Mouse (Mus musculus) liver, postnatal 0 days (tissue): ENCODE results near the gene Ctnnbl1. TPM values are rescaled to one million over a fixed set of nuclear protein-coding genes. Genes with fewer than 3 reads are reported as not detected.

Source experiments
- ATAC-seq: fragments of 200-750 bp; cut with Nextera tagmentation; 2 replicates; pipeline ENCODE4 v1.8.0; 2017; ENCODE audit warnings: mild to moderate bottlenecking, moderate library complexity
- DNase-seq: peaks from one replicate; pipeline ENCODE4 v3.0.0-alpha.2; 2016
- H3K27ac ChIP-seq: fragments of 300-500 bp; sonication (generic); 2 replicates; pipeline ENCODE4 v1.5.1; 2014; ENCODE audit warnings: antibody characterized with exemption, moderate library complexity, mild to moderate bottlenecking, low read depth
- H3K27me3 ChIP-seq: fragments of 300-500 bp; sonication (generic); 2 replicates; pipeline ENCODE4 v1.6.1; 2014; ENCODE audit warnings: low read length, control low read depth, mixed read lengths; ENCODE audit not compliant: insufficient read depth
- H3K36me3 ChIP-seq: fragments of 300-500 bp; sonication (generic); replicated peaks from 2 replicates; pipeline ENCODE4 v1.6.1; 2014; ENCODE audit warnings: mild to moderate bottlenecking, control low read depth, low read length, moderate library complexity, mixed read lengths; ENCODE audit not compliant: insufficient read depth
- H3K4me1 ChIP-seq: fragments of 300-500 bp; sonication (generic); 2 replicates; pipeline ENCODE4 v1.6.1; 2014; ENCODE audit warnings: antibody characterized with exemption, mild to moderate bottlenecking, control low read depth; ENCODE audit not compliant: insufficient read depth
- H3K4me2 ChIP-seq: fragments of 300-500 bp; sonication (generic); 2 replicates; pipeline ENCODE4 v1.6.1; 2014; ENCODE audit warnings: low read depth, mild to moderate bottlenecking, low read length, moderate library complexity, mixed read lengths
- H3K4me3 ChIP-seq: fragments of 300-500 bp; sonication (generic); 2 replicates; pipeline ENCODE4 v1.5.1; 2014; ENCODE audit warnings: low read depth, low read length
- H3K9ac ChIP-seq: fragments of 300-500 bp; sonication (generic); replicated peaks from 2 replicates; pipeline ENCODE4 v1.6.1; 2014; ENCODE audit warnings: mild to moderate bottlenecking, moderate library complexity
- H3K9me3 ChIP-seq: fragments of 300-500 bp; sonication (generic); 2 replicates; pipeline ENCODE4 v1.6.1; 2016; ENCODE audit warnings: mild to moderate bottlenecking, control low read depth, low read length, mixed read lengths
- CTCF ChIP-seq: sonication (generic); IDR thresholded peaks from 2 replicates; pipeline ENCODE4 v1.5.1; 2016; ENCODE audit warnings: antibody characterized with exemption, low read depth
- EP300 ChIP-seq: IDR thresholded peaks from 2 replicates; pipeline ENCODE4 v1.6.1; 2016; ENCODE audit warnings: antibody characterized with exemption, low read depth, mild to moderate bottlenecking
- WGBS: fragments of 180-500 bp; shearing (Covaris S2); extraction: QIAGEN DNeasy Blood & Tissue Kit; methylation state at CpG from one replicate; pipeline ENCODE4 v1.1.7; 2014; ENCODE audit not compliant: insufficient replicate concordance; 5-methylcytosine and 5-hydroxymethylcytosine counted together
- polyA plus RNA-seq: library from polyadenylated mRNA; unstranded; fragments of >200 nt; fragmentation: Nextera tagmentation; extraction: Ambion mirVana; gene quantifications from 2 replicates; pipeline ENCODE4 v1.2.1, GENCODE M21; 2015

Ctnnbl1 gene
- polyA plus RNA-seq, 1 experiment from 2014 or later = 19.9 TPM

DNA sequence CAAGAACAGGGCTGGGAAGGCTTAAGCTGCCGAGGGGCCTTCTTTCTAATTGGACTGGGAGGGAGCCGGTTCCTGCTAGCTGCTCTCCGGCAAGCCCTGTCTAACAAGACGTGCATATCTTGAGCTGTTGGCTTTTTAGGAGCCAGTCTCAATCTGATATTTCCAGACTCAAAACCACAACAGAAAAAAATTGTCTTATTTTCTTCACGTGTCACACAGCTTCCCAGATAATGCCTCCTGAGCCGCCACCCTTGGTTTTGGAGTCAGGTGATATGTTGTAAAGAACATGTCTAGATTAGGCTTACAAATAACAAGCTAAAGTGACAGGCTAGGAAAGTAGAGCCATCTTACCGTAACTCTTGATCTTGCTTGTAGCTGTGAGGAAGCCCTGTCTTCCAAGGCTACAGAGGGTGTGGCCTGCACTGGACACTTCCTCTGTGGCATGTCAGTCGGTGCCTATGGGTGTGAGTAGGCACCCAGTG, 56.7 kb downstream of the Ctnnbl1 start:
- ATAC-seq (no peak), DNase-seq (no peak)
- no peak overlapping the region for H3K4me3 ChIP-seq
- peak overlapping the region; percentile 38; the same call in 1 of the 2 replicates for H3K4me2 ChIP-seq
- H3K4me1 ChIP-seq = 0 out of 2 replicates have a peak, but pooled peaks cover 3% of the 10 kb centered on the region
- no peaks in the 10 kb centered on the region for H3K27me3 ChIP-seq
- H3K9me3 ChIP-seq = no peaks in the 10 kb centered on the region
- WGBS = 39% methylated on average over 8 of the region's 8 CpGs
- H3K9ac ChIP-seq = no peak overlapping the region
- TF ChIP-seq CTCF = no peak
- no peak for TF ChIP-seq EP300
- peak overlapping the region; percentile 73; the same call in 1 of the 2 replicates for H3K27ac ChIP-seq
- peaks cover 5% of the 10 kb centered on the region for H3K36me3 ChIP-seq

DNA sequence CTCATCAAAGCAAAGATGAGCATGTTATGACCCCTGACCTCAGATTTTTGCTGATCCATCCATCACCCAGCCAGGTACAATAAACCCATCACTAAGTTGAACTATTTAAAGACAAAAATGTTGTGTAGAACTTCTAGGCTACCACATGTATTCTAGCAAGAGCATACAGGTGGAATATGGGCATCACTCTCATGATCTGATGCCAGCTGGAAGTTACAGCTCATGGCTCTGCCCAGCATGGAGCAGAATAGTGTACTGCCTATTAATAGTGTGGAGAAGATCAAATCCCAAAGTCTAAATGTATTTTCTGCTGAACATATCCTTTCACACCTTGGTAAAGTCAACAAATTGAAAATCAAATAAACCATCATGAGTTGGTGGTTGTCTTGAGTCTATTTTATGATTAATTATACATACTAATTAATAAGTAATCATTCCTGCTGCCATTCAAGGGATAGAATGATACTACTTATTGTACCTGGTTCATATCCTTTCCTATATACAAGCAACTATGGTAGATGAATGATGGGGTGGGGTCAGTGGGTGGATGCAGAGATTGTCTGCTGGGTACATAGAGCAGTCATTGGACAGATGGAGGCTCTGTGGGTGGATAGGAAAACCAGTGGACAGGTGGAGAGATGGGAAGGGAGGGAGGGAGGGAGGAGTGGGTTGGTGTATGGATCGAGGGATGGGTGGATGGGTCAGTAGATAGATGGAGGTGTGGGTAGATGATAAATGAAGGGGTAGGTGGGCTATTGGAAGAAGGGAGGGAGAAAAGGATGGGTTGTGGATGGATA, 58.6 kb downstream of the Ctnnbl1 start:
- no peaks in the 10 kb centered on the region for H3K4me1 ChIP-seq
- H3K4me2 ChIP-seq = no peak overlapping the region
- no peak overlapping the region for H3K27ac ChIP-seq
- no peaks in the 10 kb centered on the region; the same call in 1 of the 2 replicates for H3K36me3 ChIP-seq
- no peaks in the 10 kb centered on the region for H3K27me3 ChIP-seq
- no peaks in the 10 kb centered on the region for H3K9me3 ChIP-seq
- 81% methylated on average over 1 of the region's 1 CpGs for WGBS
- no peak overlapping the region for H3K4me3 ChIP-seq
- no peak overlapping the region for H3K9ac ChIP-seq
- no peak for TF ChIP-seq CTCF
- no peak for TF ChIP-seq EP300
- ATAC-seq = no peak
- no peak for DNase-seq

DNA sequence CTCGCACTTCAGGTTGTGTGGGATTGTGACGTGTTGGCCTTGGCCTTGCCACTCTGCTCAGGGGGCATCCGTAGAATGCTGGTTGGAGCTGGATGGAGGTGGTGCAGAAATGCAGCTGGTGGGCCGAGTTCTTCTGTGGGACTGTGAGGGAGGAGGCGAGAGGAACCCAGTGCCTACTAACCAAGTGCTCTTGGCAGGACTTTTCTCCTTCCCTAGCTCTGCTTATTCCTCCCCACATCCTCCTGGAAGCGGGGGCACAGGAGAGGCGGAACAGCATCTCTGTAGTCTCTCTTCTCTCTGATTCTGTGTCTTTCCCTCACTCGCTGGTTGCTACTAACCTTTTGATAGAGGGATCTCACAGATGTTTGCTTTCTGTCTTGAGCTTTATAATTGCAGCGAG, 62.3 kb downstream of the Ctnnbl1 start:
- Histone ChIP-seq H3K4me2 (no peak overlapping the region), H3K9ac (no peak overlapping the region), H3K4me1 (no peaks in the 10 kb centered on the region), H3K27ac (no peak overlapping the region), H3K9me3 (no peaks in the 10 kb centered on the region), H3K4me3 (no peak overlapping the region), H3K36me3 (0 out of 2 replicates have a peak, but pooled peaks cover 4% of the 10 kb centered on the region), H3K27me3 (no peaks in the 10 kb centered on the region)
- 88% methylated on average over 9 of the region's 9 CpGs for WGBS
- TF ChIP-seq EP300 (no peak), CTCF (no peak)
- ATAC-seq = no peak
- no peak for DNase-seq

DNA sequence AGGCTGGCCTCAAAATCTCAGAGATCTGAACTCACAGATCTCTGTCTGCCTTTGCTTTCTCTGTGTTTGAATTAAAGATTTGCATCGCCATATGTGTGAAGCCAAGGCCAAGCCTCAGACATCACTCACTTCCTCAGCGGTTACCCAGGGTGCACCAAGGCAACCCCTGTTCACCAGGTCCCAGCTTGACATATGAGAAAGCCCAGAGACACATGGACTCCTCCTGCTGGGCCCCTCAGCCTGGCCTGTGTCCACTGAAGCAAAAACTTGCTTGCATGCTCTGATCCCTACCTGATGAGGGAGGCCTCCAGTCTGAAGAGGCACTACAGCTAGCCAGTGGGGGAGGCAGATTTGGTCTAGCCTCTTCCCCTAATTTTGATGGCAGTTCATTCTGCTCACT, 63.1 kb downstream of the Ctnnbl1 start:
- TF ChIP-seq EP300 = no peak
- no peak for TF ChIP-seq CTCF
- H3K4me3 ChIP-seq = no peak overlapping the region
- no peaks in the 10 kb centered on the region for H3K9me3 ChIP-seq
- WGBS = 85% methylated on average over 2 of the region's 2 CpGs
- H3K9ac ChIP-seq = no peak overlapping the region
- H3K36me3 ChIP-seq = 0 out of 2 replicates have a peak, but pooled peaks cover 4% of the 10 kb centered on the region
- ATAC-seq = no peak
- H3K27me3 ChIP-seq = no peaks in the 10 kb centered on the region
- H3K4me1 ChIP-seq = no peaks in the 10 kb centered on the region
- no peak for DNase-seq
- H3K4me2 ChIP-seq = no peak overlapping the region
- H3K27ac ChIP-seq = no peak overlapping the region

DNA sequence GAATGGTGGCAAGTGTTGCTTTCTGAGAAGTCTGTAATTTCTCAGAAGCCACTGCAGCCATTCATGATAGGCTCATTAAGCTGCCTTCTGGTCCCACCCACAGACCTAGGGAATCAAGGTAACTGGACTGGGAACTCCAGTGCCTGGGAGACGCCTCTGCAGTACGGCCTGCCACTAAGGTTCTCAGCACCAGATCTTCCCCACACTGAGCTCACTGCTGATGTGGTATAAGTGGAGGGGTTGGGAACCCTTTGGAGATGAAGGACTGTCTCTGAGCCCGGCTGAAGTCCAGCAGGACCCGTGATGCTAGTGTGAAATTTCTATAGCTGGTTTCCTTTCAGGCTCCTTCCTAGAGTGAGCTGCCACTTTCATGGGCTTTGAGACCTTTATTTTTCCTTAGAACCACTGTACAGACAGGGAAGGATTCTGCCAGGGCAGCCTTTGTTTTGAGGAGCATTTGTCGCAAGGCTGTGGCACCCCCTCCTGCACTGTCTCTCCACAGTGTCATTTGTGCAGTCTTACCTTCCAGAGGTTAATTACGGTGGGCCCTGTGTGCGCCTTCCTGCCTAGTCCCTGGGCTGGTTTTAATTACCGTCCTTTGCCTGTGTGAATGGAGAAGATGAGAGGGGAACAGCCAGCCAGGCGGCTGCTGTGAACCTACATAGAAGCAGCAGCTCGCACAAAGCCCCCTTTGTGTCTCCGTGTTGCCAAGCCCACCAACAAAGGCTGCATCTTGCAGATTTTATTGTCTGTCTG, 63.7 kb downstream of the Ctnnbl1 start:
- no peak for DNase-seq
- no peaks in the 10 kb centered on the region for H3K9me3 ChIP-seq
- no peak for TF ChIP-seq EP300
- no peak for TF ChIP-seq CTCF

More for the DNA sequence above, 63.7 kb downstream of the Ctnnbl1 start:
- no peak for ATAC-seq
- Histone ChIP-seq H3K27ac (no peak overlapping the region), H3K4me1 (no peaks in the 10 kb centered on the region), H3K4me3 (no peak overlapping the region), H3K9ac (no peak overlapping the region), H3K27me3 (no peaks in the 10 kb centered on the region), H3K4me2 (no peak overlapping the region), H3K36me3 (0 out of 2 replicates have a peak, but pooled peaks cover 4% of the 10 kb centered on the region)
- 76% methylated on average over 11 of the region's 11 CpGs for WGBS
